Mouse (Mus musculus): ENCODE data around the gene Gm21797. TPM values are rescaled to one million over a fixed set of nuclear protein-coding genes. Genes with fewer than 3 reads are reported as not detected.
"Not testable (repeated sequence)": the region's sequence is repeated elsewhere in the genome, so short reads cannot be mapped to it uniquely, and the experiment has no call there.

The Gm21797 gene
- polyA plus RNA-seq (2015; fragmentation: Nextera tagmentation; extraction: Ambion mirVana): not detected in 2 replicates

DNA sequence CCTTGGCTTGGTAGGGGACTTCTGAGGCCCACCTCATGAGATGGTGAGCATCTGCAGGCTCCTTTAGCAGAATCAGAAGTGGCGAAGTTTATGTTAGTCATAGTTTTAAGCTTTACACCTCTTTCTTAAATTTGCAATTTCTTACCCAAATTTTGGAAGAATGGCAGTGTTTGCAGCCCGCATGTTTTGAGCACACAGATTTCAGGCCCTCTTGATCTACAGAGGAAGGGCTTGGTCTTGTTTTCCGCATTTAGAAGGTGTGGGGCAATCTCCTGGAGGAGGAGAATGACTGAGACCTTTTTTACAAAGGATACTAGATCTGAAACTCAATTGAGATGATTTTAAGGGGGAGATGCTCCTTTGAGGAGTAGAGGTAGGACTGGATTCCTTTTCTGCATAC, at the start of gene Gm21797:
Gm21797 (minus strand) TSS at position 101 of the 400 bp plus-strand sequence.
- no CpG with 5 or more reads among the region's 3 CpGs for WGBS (ENCODE audit: insufficient replicate concordance)
- not testable (repeated sequence) for H3K27me3 ChIP-seq (ENCODE audit: insufficient read depth, low read length); H3K9ac ChIP-seq (replicated peaks); H3K4me2 ChIP-seq (ENCODE audit: low read depth, low read length); ATAC-seq; H3K36me3 ChIP-seq (replicated peaks; ENCODE audit: insufficient read depth, low read length); H3K4me1 ChIP-seq (ENCODE audit: insufficient read depth); H3K9me3 ChIP-seq (ENCODE audit: low read length); DNase-seq; H3K27ac ChIP-seq (ENCODE audit: low read depth); H3K4me3 ChIP-seq (ENCODE audit: low read depth, low read length)

GRCm38 (mm10) chrY:40804614-40805013, 29.0 kb upstream of the Gm21797 start, which contains the start of gene Gm20795:
TSS of gene Gm20795 (plus strand) at chrY:40804914.
- H3K9ac ChIP-seq (replicated peaks); H3K4me1 ChIP-seq (ENCODE audit: insufficient read depth); H3K4me3 ChIP-seq (ENCODE audit: low read depth, low read length); H3K27ac ChIP-seq (ENCODE audit: low read depth); H3K36me3 ChIP-seq (replicated peaks; ENCODE audit: insufficient read depth, low read length); H3K9me3 ChIP-seq (ENCODE audit: low read length); DNase-seq; H3K27me3 ChIP-seq (ENCODE audit: insufficient read depth, low read length); ATAC-seq; H3K4me2 ChIP-seq (ENCODE audit: low read depth, low read length): not testable (repeated sequence)

Other genes starting within 250 kb of the Gm21797 start
- not detected in 2 replicates for gene Gm21852, start 123.8 kb downstream of the Gm21797 start, polyA plus RNA-seq (2015; fragmentation: Nextera tagmentation; extraction: Ambion mirVana)
- gene Gm20795, start 29.1 kb upstream of the Gm21797 start, polyA plus RNA-seq (2015; fragmentation: Nextera tagmentation; extraction: Ambion mirVana): not detected in 2 replicates